Mouse (Mus musculus) midbrain, embryonic 10.5 days (tissue): ENCODE measurements at regions not wholly inside any gene's neighbourhood (a gene's known extent, or its start where the extent isn't known, plus 50 kb on each side); places are given as distances from the start of the nearest gene placed in this dataset.

Experiments
- DNase-seq: peaks from one replicate; pipeline ENCODE4 v3.0.0-alpha.2; 2017; ENCODE audit warnings: low spot score
- H3K27ac ChIP-seq: fragments of 300-500 bp; sonication (generic); replicated peaks from 2 replicates; pipeline ENCODE4 v1.5.1; 2016; ENCODE audit warnings: mild to moderate bottlenecking
- H3K27me3 ChIP-seq: fragments of 300-500 bp; sonication (generic); 2 replicates; pipeline ENCODE4 v1.6.1; 2016; ENCODE audit warnings: low read depth, mild to moderate bottlenecking; ENCODE audit not compliant: poor library complexity, severe bottlenecking
- H3K36me3 ChIP-seq: fragments of 300-500 bp; sonication (generic); 2 replicates; pipeline ENCODE4 v1.6.1; 2016; ENCODE audit warnings: mild to moderate bottlenecking, moderate library complexity
- H3K4me1 ChIP-seq: fragments of 300-500 bp; sonication (generic); 2 replicates; pipeline ENCODE4 v1.6.1; 2016
- H3K4me3 ChIP-seq: fragments of 300-500 bp; sonication (generic); 2 replicates; pipeline ENCODE4 v1.5.1; 2016; ENCODE audit warnings: mild to moderate bottlenecking, moderate library complexity
- H3K9me3 ChIP-seq: fragments of 300-500 bp; sonication (generic); replicated peaks from 2 replicates; pipeline ENCODE4 v1.6.1; 2016; ENCODE audit warnings: mild to moderate bottlenecking
- WGBS: fragments of 180-500 bp; shearing (Covaris S2); methylation state at CpG from one replicate; pipeline ENCODE4 v1.1.7; 2016; 5-methylcytosine and 5-hydroxymethylcytosine counted together

- no peak overlapping the region for H3K27ac ChIP-seq
- H3K36me3 ChIP-seq = no peaks in the 10 kb centered on the region
- 0 out of 2 replicates have a peak, but pooled peaks cover 4% of the 10 kb centered on the region for H3K9me3 ChIP-seq
- WGBS = 67% methylated on average over 4 of the region's 4 CpGs
- no peak overlapping the region for H3K4me3 ChIP-seq
- H3K4me1 ChIP-seq = peaks cover 4% of the 10 kb centered on the region
- no peak for DNase-seq
- H3K27me3 ChIP-seq = no peaks in the 10 kb centered on the region
Observed at GRCm38 (mm10) chr7:72627369-72627768, 321.0 kb upstream of the Mctp2 start.

GRCm38 (mm10) chr7:72639566-72639965 is 333.2 kb upstream of the Mctp2 start:
- Histone ChIP-seq H3K27me3 (no peaks in the 10 kb centered on the region), H3K27ac (no peak overlapping the region), H3K9me3 (no peaks in the 10 kb centered on the region), H3K36me3 (no peaks in the 10 kb centered on the region), H3K4me3 (no peak overlapping the region), H3K4me1 (no peaks in the 10 kb centered on the region)
- 87% methylated on average over 2 of the region's 2 CpGs for WGBS
- DNase-seq = no peak

GRCm38 (mm10) chr7:72675018-72675417 is 368.6 kb upstream of the Mctp2 start:
- Histone ChIP-seq H3K9me3 (no peaks in the 10 kb centered on the region), H3K27ac (no peak overlapping the region), H3K4me1 (no peaks in the 10 kb centered on the region), H3K36me3 (no peaks in the 10 kb centered on the region), H3K4me3 (no peak overlapping the region), H3K27me3 (no peaks in the 10 kb centered on the region)
- DNase-seq = no peak
- WGBS = 88% methylated on average over 6 of the region's 6 CpGs

- Histone ChIP-seq H3K4me1 (peaks cover 12% of the 10 kb centered on the region), H3K27ac (no peak overlapping the region), H3K9me3 (no peaks in the 10 kb centered on the region), H3K27me3 (no peaks in the 10 kb centered on the region), H3K4me3 (no peak overlapping the region), H3K36me3 (no peaks in the 10 kb centered on the region)
- 63% methylated on average over 2 of the region's 2 CpGs for WGBS
- DNase-seq = no peak
Observed at GRCm38 (mm10) chr7:72685803-72686202, 379.4 kb upstream of the Mctp2 start.

- no peak for DNase-seq
- no peaks in the 10 kb centered on the region for H3K36me3 ChIP-seq
- no peak overlapping the region for H3K27ac ChIP-seq
- H3K4me3 ChIP-seq = no peak overlapping the region
- no peaks in the 10 kb centered on the region for H3K9me3 ChIP-seq
- WGBS = 81% methylated on average over 4 of the region's 4 CpGs
- no peaks in the 10 kb centered on the region for H3K27me3 ChIP-seq
- peaks cover 12% of the 10 kb centered on the region for H3K4me1 ChIP-seq
Observed at GRCm38 (mm10) chr7:72687356-72687755, 380.9 kb upstream of the Mctp2 start.

- H3K27me3 ChIP-seq = no peaks in the 10 kb centered on the region
- WGBS = 85% methylated on average over 3 of the region's 3 CpGs
- peaks cover 2% of the 10 kb centered on the region; the same call in 1 of the 2 replicates for H3K4me1 ChIP-seq
- no peak for DNase-seq
- H3K9me3 ChIP-seq = no peaks in the 10 kb centered on the region
- no peak overlapping the region for H3K27ac ChIP-seq
- no peak overlapping the region for H3K4me3 ChIP-seq
- H3K36me3 ChIP-seq = no peaks in the 10 kb centered on the region
Observed at GRCm38 (mm10) chr7:72691396-72691795, 385.0 kb upstream of the Mctp2 start.

- no peaks in the 10 kb centered on the region for H3K4me1 ChIP-seq
- no peaks in the 10 kb centered on the region for H3K27me3 ChIP-seq
- 90% methylated on average over 9 of the region's 9 CpGs for WGBS
- no peak for DNase-seq
- H3K36me3 ChIP-seq = no peaks in the 10 kb centered on the region
- no peak overlapping the region for H3K4me3 ChIP-seq
- no peaks in the 10 kb centered on the region for H3K9me3 ChIP-seq
- no peak overlapping the region for H3K27ac ChIP-seq
Observed at GRCm38 (mm10) chr7:72691859-72692258, 385.5 kb upstream of the Mctp2 start.

GRCm38 (mm10) chr7:72696736-72697135 is 390.3 kb upstream of the Mctp2 start:
- Histone ChIP-seq H3K27ac (no peak overlapping the region), H3K9me3 (no peaks in the 10 kb centered on the region), H3K4me3 (no peak overlapping the region), H3K36me3 (no peaks in the 10 kb centered on the region), H3K27me3 (no peaks in the 10 kb centered on the region), H3K4me1 (no peaks in the 10 kb centered on the region)
- 92% methylated on average over 3 of the region's 3 CpGs for WGBS
- DNase-seq = no peak

- Histone ChIP-seq H3K9me3 (no peaks in the 10 kb centered on the region), H3K36me3 (no peaks in the 10 kb centered on the region), H3K27me3 (no peaks in the 10 kb centered on the region), H3K27ac (no peak overlapping the region), H3K4me1 (no peaks in the 10 kb centered on the region), H3K4me3 (no peak overlapping the region)
- 93% methylated on average over 5 of the region's 5 CpGs for WGBS
- DNase-seq = no peak
Observed at GRCm38 (mm10) chr7:72703652-72704341, 397.4 kb upstream of the Mctp2 start.

GRCm38 (mm10) chr7:72711193-72712131 is 405.1 kb upstream of the Mctp2 start:
- no peak overlapping the region for H3K4me3 ChIP-seq
- no peaks in the 10 kb centered on the region for H3K27me3 ChIP-seq
- DNase-seq = peak; percentile 28
- H3K9me3 ChIP-seq = no peaks in the 10 kb centered on the region
- WGBS = 60% methylated on average over 8 of the region's 8 CpGs
- peak overlapping the region; percentile 71 for H3K27ac ChIP-seq
- H3K36me3 ChIP-seq = no peaks in the 10 kb centered on the region
- H3K4me1 ChIP-seq = peaks cover 12% of the 10 kb centered on the region

- H3K27me3 ChIP-seq = no peaks in the 10 kb centered on the region
- no peaks in the 10 kb centered on the region for H3K9me3 ChIP-seq
- no peaks in the 10 kb centered on the region for H3K36me3 ChIP-seq
- 80% methylated on average over 5 of the region's 5 CpGs for WGBS
- no peak overlapping the region for H3K4me3 ChIP-seq
- no peak for DNase-seq
- H3K27ac ChIP-seq = no peak overlapping the region
- peaks cover 12% of the 10 kb centered on the region for H3K4me1 ChIP-seq
Observed at GRCm38 (mm10) chr7:72715401-72715800, 409.0 kb upstream of the Mctp2 start.

- H3K27ac ChIP-seq = no peak overlapping the region
- no peak overlapping the region for H3K4me3 ChIP-seq
- H3K4me1 ChIP-seq = peaks cover 10% of the 10 kb centered on the region
- H3K36me3 ChIP-seq = no peaks in the 10 kb centered on the region
- H3K9me3 ChIP-seq = no peaks in the 10 kb centered on the region
- WGBS = 83% methylated on average over 1 of the region's 1 CpGs
- no peak for DNase-seq
- no peaks in the 10 kb centered on the region for H3K27me3 ChIP-seq
Observed at GRCm38 (mm10) chr7:72716051-72716450, 409.6 kb upstream of the Mctp2 start.
